Mouse (Mus musculus): ENCODE data around the gene Stard3.
A peak's percentile ranks its signal among the peaks of the same experiment; 100 is the strongest.

Gene Stard3

DNA sequence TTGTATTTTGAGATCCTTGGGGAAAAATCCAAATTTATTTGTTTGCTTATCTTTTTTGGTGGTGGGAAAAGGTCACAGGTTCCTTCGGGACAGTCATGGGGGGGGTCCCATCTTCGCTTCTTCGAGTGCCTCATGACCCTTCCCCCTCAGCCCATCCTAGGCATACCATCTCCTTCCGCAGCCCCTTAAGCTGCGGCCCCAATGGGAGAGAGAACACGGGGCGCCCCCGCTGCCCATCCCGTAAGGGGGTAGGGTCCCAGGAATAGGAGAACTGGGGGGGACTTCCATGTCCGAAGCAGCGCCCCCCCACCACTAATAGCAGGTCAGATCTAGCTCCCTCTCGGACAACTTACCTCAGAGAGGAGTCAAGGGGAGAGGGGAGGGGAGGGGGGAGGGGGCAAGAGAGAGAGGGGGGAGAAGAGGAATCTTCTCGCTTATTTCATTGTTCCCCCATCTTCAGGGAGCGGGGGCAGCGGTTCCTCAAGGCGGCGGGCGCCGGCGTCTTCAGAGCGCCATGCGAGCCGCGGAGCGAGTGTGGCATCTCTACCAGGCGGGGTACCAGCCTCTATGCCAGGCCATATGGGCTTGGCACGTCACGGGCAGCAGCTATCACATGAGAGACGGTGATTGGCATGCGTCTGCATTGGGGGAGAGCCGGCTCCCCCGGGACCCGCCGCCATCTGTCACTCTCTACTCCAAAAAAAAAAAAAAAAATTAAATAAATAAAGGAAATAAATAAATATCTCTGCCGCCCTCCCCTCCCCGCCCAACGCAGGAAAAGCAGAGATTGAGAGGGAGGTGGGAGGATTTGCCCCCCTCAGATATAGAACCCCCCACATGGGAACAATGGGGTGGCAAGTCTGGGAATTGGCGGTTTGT lies 28.8 kb upstream of the Stard3 start, which contains the start of gene Neurod2:
Neurod2 (minus strand) TSS at position 568 of the 879 bp plus-strand sequence.
- no peak for DNase-seq

DNA sequence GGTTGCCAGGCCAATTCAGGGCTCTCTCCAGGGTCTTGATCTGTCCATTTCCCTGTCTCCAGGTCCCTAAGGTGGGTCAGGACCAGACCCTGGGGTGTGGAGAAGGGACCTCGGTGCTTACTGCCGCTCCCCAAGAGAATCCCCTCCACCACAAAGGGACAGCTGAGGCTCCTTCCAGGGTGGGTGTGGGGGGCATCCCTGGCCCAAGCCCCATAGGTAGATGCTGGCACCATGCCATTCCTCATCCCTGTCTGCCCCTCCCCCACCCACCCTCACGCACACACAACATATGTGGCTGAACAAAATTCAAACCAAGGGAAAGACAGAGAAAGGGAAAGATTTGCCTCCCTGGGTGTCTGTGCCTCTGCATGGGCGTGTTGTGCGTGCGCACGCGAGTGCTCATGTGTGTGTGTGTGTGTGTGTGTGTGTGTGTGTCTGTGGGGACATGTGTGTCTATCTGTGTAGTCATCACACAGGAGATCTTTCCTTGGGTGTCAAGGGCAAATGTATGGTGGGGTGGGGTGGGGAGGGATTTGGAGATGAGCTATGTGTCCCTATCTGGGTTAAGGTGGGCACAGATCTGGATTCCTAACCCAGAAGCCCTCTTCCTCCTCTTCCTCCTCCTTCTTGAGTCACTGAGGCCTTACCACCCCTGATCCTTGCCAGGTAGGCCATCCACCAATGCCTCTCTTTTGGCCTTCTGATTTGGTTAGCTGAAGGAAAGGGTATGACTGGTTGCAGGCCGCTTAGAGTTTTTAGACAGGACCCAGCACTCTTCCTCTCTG lies 28.0 kb upstream of the Stard3 start:
- DNase-seq = no peak

- no peak for DNase-seq
Measured at GRCm38 (mm10) chr11:98330745-98331204, 27.4 kb upstream of the Stard3 start.

- DNase-seq = no peak
Measured at GRCm38 (mm10) chr11:98331401-98331800, 26.8 kb upstream of the Stard3 start.

DNA sequence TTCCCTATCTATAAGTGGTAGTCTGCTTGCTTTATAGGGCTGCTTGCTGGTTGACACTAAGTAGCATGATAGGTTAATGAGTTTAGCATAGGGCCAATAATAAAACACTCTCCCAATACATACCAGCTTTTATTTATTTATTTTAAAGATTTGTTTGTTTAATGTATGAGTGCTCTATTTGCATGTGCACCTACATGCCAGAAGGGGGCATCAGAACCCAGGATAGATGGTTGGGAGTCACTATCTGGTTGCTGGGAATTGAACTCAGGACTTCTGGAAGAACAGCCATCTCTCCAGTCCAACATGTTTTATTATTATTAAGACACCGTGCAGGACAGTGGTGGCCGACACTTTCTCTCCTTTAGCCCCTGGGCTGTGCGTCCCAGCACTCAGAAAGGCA lies 26.0 kb upstream of the Stard3 start:
- no peak for DNase-seq

GRCm38 (mm10) chr11:98332841-98333240 lies 25.3 kb upstream of the Stard3 start:
- DNase-seq = no peak

DNA sequence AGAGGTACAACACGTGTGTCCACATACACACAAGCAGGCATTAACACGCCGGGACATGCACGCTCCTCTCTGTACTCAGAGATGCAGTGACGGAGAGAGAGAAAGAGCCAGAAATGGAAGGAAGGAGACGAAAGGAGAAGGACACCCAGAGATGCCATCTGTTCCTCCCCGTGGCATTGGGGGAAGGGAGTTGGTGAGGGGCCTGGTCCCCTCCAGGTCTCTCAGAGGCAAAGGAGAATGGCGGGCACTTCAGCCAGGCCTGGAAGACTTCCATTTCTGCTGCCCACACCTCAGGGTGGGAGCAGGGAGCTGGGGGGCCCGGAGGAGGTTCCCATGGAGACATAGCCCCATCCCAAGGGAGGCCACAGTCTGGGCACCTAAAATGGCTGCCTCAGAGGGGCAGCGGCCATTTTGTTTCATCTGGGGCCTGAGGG lies 24.9 kb upstream of the Stard3 start:
- no peak for DNase-seq

GRCm38 (mm10) chr11:98333981-98334741 lies 24.0 kb upstream of the Stard3 start:
- no peak for DNase-seq

GRCm38 (mm10) chr11:98335250-98335649 lies 22.9 kb upstream of the Stard3 start:
- DNase-seq = no peak

GRCm38 (mm10) chr11:98336245-98337107 lies 21.7 kb upstream of the Stard3 start:
- DNase-seq = no peak

GRCm38 (mm10) chr11:98338507-98338961 lies 19.6 kb upstream of the Stard3 start:
- peak; percentile 74 for DNase-seq

GRCm38 (mm10) chr11:98339071-98339501 lies 19.1 kb upstream of the Stard3 start:
- no peak for DNase-seq

DNA sequence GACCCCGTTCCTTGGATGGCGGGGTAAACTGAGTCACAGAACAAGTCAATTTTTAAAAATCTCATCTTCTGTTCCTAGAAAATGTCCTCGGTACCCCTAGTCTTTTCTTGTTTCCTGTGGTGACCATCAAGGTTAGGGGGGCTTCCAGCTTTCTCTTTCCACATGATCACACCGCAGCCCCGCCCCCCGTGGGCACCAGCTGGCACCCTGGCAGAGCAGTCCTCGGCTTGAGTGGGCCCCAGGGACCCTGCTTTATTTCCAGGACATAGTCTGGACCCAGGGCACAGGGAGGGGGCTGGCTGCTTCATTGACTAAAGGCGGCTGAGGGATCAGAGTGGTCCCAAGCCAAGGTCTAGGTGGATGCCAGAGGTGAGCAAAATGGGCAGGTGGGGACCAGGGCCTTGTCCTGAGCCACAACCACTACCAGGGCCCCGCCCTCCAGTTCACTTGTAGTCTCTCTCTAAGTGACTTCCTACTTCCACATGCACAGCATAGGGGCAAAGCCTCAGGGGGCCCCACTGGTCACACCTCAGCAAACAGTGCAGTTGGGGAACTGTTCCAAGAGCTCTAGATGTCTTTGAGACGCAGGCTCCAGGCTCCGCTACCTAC lies 18.4 kb upstream of the Stard3 start:
- DNase-seq = no peak

GRCm38 (mm10) chr11:98340597-98340996 lies 17.6 kb upstream of the Stard3 start:
- DNase-seq = no peak

- DNase-seq = no peak
Measured at GRCm38 (mm10) chr11:98341174-98341573, 17.0 kb upstream of the Stard3 start.

GRCm38 (mm10) chr11:98342000-98342945 lies 15.9 kb upstream of the Stard3 start:
- peak; percentile 95 for DNase-seq

- peak; percentile 87 for DNase-seq
Measured at GRCm38 (mm10) chr11:98345253-98345652, 12.9 kb upstream of the Stard3 start.

DNA sequence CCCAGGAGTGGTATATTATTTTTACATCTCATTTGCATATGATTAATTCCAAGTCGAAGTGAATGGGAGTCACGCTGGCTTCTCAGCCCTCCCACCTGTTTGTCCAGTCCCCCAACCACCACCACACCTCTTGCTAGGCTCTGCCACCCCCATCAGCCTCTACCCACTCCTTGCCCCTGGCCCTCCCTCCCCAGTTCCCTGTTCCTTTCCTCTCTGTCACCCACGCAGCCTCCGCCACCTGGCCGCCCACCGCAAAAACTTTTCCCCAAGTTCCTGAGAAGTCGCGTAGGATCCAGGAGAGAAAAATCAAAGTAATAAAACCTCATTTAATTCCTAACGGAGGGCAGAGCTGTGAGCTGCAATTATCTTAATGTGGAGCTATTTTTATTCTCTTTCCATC lies 12.0 kb upstream of the Stard3 start:
- no peak for DNase-seq

- peak; percentile 40 for DNase-seq
Measured at GRCm38 (mm10) chr11:98347385-98348082, 10.6 kb upstream of the Stard3 start.
